Mouse (Mus musculus) brain, adult 2 months (tissue): Measurements from ENCODE around the gene Gm19345.
A peak's percentile ranks its signal among the peaks of the same experiment; 100 is the strongest.

Experiments used
- DNase-seq: peaks from one replicate; pipeline ENCODE4 v3.0.0; 2011; ENCODE audit warnings: low read depth, low spot score

The Gm19345 gene

DNA sequence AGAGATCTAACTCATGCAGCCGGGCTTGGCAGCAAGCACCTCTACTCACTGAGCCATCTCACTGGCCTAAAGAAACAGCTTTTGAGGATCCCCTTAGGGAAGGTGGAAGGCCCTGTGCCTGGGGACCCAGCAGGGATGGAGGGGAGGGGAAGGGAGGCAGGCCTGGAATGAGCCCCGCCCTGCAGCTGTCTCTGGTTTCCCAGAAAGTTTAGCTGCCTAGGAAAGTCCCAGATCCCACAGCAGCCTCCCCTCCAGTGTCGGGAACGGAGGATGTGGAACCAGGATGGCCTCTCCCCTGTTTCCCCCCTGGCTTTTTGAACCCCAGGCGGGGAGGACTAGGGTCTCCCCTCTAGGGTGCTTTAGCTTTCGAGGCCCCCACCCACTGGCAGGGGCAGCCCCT, 25.0 kb upstream of the Gm19345 start:
- no peak for DNase-seq

DNA sequence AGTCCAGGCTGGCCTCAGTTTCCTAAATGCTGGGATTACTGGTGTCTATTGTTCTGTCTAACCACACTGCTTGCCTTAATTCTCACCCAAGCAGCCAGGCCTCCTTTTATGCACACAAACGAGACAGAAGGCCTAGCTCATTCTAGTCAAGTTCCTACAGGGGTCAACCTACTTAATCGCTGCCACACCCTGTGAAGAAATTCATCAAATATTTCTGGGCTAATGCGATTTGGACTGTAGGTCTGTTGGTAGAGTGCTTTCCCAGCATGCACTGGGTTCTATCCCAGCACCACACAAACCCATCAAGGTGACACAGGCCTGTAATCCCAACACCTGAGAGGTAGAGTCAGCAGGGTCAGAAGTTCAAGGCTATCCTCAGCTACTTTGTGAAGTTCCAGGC, 22.1 kb upstream of the Gm19345 start:
- DNase-seq, result no peak

DNA sequence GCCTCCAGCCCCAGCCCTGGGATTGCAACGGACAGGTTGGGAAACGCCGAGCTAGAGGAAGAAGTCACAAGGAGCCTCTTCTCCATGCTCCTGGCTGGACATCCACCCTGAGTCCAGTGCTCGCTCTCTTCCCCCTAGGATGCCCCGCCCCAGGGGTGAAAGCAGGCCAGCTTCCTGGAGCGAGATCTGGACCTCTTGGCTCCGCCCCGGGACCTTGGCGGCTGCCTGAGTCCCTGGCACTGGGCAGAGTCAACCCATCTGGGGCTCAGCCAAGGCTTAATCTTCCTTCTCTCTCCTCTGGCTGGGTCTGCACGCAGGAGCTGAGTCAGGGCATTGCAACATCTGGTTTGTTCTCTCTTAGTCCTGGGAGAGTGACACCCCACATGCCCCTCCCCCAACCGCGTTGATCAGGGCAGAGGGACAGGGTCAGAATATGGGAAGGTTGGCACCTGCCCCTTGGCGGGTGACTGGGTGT, 21.1 kb upstream of the Gm19345 start:
- peak; percentile 57 for DNase-seq

DNA sequence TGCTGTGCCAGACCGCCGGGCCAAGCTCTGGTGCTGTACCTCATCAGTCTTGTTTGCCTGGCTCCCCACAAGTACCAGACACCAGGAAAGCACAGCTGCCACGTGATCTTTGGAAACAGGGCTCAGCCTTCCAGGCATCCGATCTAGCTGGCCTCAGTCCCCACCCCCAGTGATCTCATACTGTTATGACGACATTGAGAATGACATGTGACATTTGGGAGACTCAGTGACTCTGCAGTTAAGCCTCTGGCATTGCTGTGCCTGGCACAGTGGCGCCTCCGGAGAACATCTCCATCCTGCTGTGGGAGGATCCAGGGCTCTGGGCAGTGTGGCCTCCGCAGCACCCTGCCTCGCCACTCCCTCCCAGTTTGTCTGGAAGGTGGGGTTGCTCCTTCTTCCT, 20.0 kb upstream of the Gm19345 start:
- DNase-seq, result peak; percentile 37

DNA sequence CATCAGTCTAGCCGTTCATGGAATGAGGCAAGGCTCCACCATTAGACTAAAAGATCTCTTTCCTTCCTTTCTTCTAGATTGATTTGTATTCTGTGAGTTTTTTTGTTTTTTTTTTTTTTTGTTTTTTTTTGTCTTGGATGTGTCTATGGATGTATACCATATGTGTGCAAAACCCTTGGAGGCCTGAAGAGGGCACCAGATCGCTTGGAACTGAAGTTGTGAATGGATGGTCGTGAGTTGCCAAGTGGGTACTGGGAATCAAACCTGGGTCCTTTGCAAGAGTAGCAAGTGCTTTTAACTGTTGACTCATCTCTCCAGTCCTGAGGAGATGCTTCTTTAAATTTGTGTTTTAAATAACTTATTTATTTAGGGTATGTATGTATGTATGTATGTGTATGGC, 17.7 kb upstream of the Gm19345 start:
- no peak for DNase-seq

DNA sequence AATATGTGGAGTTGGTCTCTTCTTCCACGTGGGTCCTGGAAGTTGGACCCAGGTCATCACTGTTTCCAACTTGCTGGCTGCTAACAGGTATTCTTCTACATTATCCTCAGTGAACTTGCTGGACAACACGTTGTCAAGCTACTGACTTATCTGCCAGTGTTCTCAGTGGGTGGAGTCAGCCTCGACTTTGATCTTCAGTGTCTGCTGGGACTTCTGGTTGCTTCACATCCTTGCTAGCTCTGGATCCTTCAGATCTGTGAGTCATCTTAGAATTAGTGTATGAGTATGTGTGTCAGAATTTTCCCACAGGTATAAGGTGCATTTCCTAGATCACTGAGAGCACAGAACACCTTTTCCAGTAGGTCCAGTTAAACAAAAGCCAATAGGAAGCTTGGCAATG, 15.0 kb upstream of the Gm19345 start:
- DNase-seq, result no peak

DNA sequence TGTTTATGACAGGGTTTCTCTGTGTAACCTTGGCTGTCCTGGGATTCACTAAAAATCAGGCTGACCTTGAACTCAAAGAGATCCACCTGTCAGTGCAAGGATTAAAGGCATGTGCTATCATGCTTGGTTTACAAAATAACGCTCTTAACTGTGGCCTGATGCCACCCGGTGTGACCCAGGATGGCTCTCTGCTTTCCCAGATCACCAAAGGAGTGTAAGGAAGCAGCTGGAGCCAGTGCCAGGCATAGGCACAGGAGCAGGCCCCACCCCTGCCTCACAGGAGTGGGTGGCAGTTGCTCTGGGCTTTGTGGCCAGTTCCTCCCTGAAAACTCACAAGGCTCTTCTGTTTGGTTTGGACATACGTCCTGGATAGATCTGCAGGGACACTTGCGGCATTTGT, 11.4 kb upstream of the Gm19345 start:
- DNase-seq, result no peak

DNA sequence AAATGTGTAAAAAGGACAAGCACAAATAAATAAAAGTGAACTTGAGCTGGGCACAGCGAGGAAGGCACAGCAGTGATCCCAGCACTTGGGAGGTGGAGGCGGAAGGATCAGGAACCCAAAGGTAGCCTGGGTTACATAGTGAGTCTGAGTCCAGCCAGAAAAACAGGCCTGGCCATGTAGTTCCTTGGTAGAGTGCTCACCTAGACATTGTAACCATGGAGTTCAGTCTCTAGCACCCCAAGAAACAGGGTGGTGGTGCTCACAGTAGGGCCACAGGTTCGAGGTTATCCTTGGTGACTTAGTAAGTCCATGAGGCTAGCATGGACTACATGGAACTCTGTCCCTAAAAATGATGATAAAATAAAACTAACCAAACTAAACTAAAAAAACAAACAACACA, 10.9 kb upstream of the Gm19345 start:
- no peak for DNase-seq

DNA sequence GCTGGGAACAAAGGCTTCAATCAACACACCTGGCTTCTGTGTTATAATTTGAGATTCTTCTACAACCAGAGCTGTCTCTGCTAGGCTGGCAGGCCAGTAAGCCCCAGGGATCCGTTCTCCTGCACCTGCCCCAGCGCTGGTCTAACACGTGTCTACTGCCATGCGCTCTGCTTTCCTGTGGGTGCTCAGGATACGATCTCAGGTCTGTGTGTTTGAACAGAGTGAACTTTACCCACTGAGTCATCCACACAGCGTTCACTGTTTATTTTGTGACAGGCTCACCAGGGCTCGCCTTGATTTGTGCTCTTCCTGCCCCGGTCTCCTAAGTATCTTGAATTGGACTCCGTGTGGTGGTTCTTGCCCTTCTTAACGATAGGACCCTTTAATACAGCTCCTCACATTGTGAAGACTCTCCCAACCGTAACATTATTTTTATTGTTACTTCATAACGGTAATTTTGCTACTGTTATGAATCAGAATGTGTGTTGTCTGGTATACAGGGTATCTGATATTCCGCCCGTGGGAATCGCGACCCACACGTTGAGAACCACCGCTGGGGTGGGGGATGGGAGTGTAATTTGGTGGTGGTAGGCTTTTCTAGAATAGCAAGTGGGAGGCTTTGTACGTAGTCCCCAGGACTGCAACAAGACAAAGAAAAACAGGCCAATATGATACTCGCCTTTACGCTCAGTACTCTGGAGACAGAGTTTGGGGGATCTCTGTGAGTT, 10.0 kb upstream of the Gm19345 start:
- no peak for DNase-seq

DNA sequence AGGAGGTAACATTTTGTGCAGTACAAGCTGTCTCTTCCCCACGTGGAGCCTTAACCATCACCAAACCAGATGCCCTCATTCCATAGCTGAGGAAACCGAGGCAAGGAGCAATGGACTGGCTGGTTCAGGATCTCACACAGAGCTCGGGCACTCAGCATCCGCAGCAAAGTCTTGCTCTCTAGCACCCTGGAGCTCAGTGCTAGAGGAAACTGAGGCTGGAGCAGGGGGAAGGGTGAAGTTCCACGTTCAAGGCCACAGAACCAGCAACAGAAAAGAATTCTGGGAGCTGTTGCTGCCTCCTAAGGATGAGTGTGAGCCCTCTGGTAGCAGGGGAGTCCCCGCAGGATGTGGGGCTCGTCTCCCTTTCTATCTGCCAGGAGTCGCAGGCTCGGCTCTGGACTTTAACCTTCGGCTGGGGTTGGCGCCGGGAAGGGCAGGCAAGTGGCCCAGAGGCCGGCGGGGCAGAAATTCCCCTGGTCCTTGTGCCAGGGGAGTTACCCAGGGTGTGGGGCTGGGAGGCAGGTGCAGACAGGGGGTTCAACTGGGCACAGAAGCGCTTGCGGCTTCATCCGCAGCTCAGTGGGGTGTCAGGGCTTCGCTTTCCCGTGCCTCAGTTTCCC, 8.8 kb upstream of the Gm19345 start:
- DNase-seq, result no peak

DNA sequence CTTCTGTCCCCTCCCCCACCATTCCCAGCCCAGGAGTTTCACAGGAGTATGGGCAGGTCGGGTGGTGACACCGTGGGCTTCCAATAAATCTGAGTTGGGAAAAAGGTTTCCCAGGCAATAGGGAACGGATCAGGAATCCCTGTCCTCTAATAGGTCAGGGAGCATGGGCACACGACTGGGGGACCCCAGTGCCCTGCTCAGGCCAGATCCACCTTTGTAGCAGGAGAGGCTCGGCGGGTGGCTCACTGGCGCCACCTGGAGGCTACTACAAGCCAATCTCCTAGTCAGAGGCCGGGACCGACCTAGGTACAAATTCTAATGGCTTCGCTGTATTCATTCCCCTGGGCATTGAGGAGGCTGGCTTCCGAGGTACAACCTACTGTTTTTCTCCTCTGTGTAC, 8.2 kb upstream of the Gm19345 start:
- DNase-seq, result peak; percentile 32

DNA sequence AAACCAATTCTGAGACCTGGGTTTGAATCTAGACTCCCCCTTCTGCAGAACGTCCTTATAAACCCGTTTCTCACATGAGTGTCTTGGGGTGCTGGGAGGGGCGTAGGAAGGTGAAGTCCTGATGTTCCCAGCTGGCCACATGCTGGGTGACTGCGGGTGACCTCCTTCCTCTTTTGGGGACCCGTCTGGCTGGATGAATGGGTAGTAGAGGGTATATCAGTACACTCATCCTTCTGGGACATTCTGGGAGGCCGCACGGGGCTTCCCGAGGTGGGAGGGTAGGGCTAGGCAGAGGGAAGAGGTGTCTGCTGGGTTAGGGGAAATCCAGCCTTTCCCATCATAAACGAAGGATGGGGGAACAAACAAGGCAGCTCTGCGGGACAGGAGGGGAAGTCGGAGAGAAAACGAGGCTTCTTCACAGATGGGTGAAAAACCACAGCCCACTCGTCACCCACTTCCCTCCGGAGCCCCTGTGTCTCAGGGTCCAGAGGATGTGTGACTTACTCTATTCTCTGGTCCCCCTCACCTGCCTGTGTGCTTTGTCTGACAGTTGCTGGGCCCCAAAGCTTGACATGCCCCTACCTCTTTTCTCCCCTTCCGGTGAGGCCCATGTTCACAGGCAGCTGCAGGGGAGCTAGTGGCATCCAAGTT, 7.2 kb upstream of the Gm19345 start:
- DNase-seq, result no peak

DNA sequence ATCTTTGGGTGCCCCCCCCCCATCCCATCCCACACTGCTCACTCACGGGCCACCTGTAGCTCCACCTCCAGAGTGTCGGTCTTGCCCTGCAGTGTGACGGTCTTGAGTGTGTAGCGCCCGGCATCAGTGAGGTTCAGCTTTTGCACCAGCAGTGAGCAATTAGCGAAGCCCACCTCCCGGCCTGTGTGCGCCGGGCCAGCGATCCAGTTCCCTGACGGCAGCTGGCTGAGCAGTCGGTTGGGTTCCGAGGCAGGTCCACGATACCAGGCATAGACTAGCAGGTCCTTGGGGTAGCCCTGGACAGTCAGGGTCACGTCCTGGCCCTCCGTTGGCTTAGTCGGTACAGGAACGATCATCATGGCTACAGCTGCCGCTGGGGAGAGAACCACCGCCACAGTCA, 1.7 kb downstream of the Gm19345 start:
- no peak for DNase-seq

DNA sequence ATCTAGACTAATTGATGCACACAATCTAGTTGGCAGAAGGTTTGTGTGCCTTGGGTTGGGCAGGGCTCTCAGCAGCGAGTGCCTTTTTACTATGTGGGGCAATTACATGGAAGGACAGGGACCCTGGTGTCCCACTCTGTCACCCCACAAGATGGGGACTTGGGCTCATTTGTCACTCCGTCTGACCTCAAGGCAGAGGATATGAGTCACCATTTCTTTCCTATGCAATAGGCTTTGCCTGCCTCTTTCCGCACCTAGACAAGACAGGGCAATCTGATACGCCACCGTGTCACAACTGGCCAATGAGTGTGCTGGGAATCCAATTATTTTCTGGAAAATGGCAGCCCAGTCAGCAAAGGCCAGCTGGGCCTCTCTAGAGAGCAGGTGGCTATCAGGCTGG, 3.9 kb downstream of the Gm19345 start:
- DNase-seq, result no peak

DNA sequence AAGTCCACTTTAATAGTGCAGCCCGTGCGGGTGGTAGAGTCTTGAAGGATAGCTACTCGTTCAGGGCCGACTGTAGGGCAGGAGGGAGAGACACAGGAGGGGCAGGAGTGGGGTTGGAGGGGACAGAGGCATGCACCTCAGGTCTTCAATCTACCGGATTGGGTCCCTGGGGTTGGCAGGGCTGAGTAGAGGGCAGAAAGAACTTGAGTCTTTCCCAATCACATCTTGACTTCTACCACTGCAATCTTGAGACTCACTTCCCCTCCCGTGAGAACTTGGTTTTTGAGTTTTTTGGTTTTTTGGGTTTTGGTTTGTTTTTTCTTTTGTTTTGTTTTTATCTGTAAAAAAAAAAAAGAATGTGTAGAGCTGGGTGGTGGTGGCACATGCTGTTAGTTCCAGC, 4.5 kb downstream of the Gm19345 start:
- no peak for DNase-seq

DNA sequence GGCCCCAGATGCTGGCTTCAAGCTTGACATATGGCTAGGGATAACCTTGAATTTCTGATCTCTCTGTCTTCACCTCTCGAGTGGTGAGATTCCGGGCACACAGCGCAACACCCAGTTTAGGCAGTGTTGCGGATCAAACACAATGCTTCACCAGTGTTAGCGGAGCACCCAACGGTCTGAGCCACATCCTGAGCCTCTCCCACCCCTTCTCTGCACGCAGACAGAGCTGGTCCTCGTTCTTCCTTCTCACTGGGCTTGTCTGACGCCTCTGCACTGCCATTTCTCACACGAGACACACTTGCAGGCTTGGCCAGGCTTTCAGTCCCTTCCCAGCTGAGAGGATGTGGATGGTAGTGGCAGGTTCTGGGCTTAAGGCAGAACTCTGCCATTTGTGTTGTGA, 7.9 kb downstream of the Gm19345 start:
- no peak for DNase-seq

DNA sequence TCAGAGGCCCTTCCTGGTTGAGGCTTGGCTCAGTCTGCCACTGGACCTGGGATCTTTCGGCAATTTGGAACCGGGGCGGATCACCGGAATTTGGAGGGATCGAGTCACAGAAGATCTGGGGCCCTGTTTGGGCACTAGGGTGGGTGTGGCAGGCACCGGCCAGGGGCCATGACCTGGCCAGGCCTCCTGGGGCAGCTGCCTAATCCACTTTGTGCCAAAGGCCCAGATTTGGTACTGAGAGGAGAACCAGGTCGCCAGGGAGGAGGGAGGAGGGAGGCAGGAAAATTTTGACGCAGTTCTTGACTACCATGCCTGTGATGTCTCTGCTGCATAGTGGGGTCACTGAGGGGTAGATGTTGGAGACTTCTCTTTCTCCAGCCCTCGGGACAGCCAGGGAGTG, 9.4 kb downstream of the Gm19345 start, which contains the start of gene Ceacam16:
Gene Ceacam16 (minus strand): TSS at position 101 of the 400 bp plus-strand sequence.
- DNase-seq, result no peak

DNA sequence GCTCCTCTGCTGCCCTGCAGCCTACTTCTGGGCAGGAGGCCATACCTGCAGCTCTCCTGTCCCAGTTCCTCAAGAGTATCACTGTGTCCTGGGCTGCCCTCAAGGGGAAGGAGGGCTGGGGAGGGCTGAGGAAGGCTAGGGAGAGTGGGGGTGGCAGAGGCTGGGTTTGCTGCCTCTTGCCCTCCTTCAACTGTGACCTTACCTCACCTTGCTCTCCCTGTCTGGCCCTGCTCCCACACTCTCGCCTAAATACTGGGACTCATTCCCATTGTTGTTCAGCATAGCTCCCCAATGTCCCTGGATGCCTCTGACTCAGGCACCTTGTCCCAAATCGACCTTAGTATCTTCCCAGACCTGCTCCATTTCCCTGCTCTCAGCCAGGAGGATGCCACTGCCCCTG, 12.4 kb downstream of the Gm19345 start:
- DNase-seq, result peak; percentile 46

DNA sequence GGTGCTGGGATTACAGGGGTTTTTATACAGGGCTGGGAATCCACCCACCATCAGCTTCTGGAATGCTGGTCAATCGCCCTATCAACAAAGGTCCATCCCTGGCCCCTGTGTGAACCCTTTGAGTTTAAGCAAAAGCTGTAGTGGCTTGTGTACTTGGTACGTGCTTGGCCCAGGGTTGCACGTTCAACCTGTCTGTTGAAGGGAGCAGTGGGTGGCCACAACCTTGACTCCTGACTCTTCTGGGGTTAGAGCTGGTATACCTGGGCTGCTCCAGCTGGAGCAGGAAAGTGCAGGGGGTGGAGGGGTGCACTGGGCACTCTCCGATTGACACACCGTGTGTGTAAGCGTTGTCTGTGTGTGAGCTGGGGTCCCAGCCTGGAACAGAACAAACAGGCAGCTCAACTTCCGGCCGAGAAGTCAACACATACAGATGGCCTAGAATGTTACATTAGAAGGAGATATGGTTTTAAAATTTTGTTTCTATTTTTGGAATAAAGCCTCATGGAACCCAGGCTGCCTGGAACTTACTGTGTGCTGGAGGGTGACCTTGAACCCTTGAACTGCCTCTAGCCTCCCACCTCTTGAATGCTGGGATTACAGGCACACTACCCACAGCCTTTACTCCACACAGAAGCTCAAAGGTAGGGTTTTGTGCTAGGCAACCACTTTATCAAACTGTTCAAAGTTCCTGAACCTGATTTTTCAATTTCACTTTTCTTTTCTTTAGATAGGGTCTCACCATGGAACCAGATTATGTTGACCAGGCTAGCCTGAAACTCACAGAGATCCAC, 13.6 kb downstream of the Gm19345 start:
- no peak for DNase-seq

DNA sequence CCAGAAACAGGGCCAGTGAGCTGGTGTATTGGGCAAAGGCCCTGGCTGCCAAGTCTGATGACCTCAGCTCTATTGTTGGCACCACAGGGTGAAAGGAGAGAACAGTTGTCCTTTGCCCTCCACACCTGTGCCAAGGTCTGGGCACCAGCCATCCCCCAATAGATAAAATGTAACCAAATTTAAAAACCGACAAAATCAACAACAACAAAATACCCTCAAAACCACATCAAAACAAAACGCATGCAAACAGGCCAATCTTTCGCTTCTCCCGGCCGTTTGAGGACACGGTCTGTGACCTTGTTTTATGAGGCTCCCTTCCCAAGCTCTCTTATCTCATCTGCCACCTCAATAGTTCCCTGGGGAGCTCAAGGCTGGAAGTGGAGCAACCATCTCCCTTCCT, 14.7 kb downstream of the Gm19345 start:
- no peak for DNase-seq

DNA sequence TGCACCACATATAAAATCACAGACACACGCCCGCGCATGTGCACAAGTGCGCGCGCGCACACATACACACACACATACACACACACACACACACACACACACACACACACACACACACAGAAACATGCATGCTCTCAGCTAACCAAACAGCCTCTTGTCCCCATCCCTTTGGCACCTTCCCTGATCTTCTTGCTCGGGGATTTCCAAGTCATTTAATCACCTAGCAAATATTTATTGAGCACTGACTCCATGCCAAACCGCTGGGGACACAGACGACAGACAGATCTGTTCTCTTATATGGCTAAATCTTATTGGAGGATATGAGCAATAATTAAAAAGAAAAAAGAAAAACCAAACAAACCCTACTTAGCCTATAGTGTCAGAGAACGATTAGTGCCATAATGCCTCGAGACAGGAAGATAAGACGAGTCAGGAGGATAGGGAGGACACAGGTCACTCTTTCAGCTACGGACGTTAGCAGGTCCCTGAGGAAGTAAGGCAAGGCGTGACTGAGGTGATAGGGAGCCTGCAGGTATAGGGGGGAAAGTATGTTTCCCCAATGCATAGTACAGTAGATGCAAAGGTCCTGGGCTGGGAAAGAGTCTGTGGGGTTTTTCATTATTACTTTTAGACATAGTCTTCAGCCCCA, 16.1 kb downstream of the Gm19345 start:
- no peak for DNase-seq
